Mouse (Mus musculus) limb, embryonic 14.5 days (tissue): ENCODE results near the gene Fstl4. TPM values are rescaled to one million over a fixed set of nuclear protein-coding genes. Genes with fewer than 3 reads are reported as not detected.

ENCODE experiments used
- ATAC-seq: fragments of 200-750 bp; cut with Nextera tagmentation; 2 replicates; pipeline ENCODE4 v1.8.0; 2017; ENCODE audit warnings: low read depth, moderate number of reproducible peaks, moderate TSS enrichment; ENCODE audit not compliant: low FRiP score
- DNase-seq: peaks from one replicate; pipeline ENCODE4 v3.0.0-alpha.2; 2015; ENCODE audit warnings: low spot score
- H3K27ac ChIP-seq: fragments of 300-500 bp; sonication (generic); replicated peaks from 2 replicates; pipeline ENCODE4 v1.5.1; 2014; ENCODE audit warnings: low read depth, mild to moderate bottlenecking, low read length, moderate library complexity, mixed read lengths
- H3K27me3 ChIP-seq: fragments of 300-500 bp; sonication (generic); 2 replicates; pipeline ENCODE4 v1.6.1; 2014; ENCODE audit warnings: low read length, mixed read lengths; ENCODE audit not compliant: control insufficient read depth, insufficient read depth
- H3K36me3 ChIP-seq: fragments of 300-500 bp; sonication (generic); 2 replicates; pipeline ENCODE4 v1.6.1; 2014; ENCODE audit warnings: mild to moderate bottlenecking, low read length, moderate library complexity, mixed read lengths; ENCODE audit not compliant: control insufficient read depth, insufficient read depth
- H3K4me1 ChIP-seq: fragments of 300-500 bp; sonication (generic); 2 replicates; pipeline ENCODE4 v1.6.1; 2014; ENCODE audit warnings: antibody characterized with exemption, low read length, mixed read lengths; ENCODE audit not compliant: control insufficient read depth, insufficient read depth
- H3K4me2 ChIP-seq: fragments of 300-500 bp; sonication (generic); replicated peaks from 2 replicates; pipeline ENCODE4 v1.6.1; 2014; ENCODE audit warnings: low read depth, mild to moderate bottlenecking, low read length, moderate library complexity; ENCODE audit not compliant: severe bottlenecking
- H3K4me3 ChIP-seq: fragments of 300-500 bp; sonication (generic); replicated peaks from 2 replicates; pipeline ENCODE4 v1.5.1; 2014; ENCODE audit warnings: low read length
- H3K9ac ChIP-seq: fragments of 300-500 bp; sonication (generic); 2 replicates; pipeline ENCODE4 v1.6.1; 2014; ENCODE audit warnings: mild to moderate bottlenecking, low read depth, low read length, moderate library complexity; ENCODE audit not compliant: severe bottlenecking
- H3K9me3 ChIP-seq: fragments of 300-500 bp; sonication (generic); 2 replicates; pipeline ENCODE4 v1.6.1; 2016; ENCODE audit warnings: low read length; ENCODE audit not compliant: control insufficient read depth
- POLR2A ChIP-seq: fragments of 200-500 bp; IDR thresholded peaks from 2 replicates; pipeline ENCODE4 v1.8.0; 2012; ENCODE audit warnings: inconsistent platforms, mild to moderate bottlenecking, moderate library complexity, borderline replicate concordance; ENCODE audit not compliant: insufficient read depth, insufficient read length; ENCODE audit errors: extremely low read depth
- WGBS: fragments of 180-500 bp; shearing (Covaris S2); extraction: QIAGEN DNeasy Blood & Tissue Kit; methylation state at CpG from one replicate; pipeline ENCODE4 v1.1.7; 2014; 5-methylcytosine and 5-hydroxymethylcytosine counted together
- polyA plus RNA-seq, 2 experiments: library from polyadenylated mRNA; depleted of rRNA in 1 of 2; stranded (reverse) in 1 of 2; unstranded in 1 of 2; fragments of >200 nt; fragmentation: Nextera tagmentation in 1 of 2; extraction: Ambion mirVana in 1 of 2; gene quantifications; 2 replicates each; pipeline versions ENCODE4 v1.2.1 to v1.2.3; 2012 to 2014

Gene Fstl4
- polyA plus RNA-seq, 2 experiments: 0.97 to 2.3 TPM

DNA sequence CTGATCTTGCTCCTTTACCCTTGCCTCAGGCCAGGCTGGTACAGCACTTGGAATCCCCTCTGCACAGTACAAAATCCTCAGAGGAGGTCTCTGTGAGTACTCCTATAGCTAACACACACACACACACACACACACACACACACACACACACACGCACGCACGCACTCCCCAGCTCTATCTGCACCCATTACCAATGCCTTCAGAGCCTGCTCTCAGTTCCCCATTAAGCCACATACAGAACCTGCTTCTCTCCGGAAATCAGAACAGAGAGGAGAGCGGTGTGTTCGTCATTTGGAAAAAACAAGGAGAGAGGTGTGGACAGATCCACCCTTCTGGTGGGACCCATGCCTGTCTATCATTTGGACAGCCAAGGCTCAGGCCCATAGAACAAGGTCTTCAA is 333.4 kb downstream of the Fstl4 start:
- Histone ChIP-seq H3K4me1 (no peaks in the 10 kb centered on the region), H3K9me3 (no peaks in the 10 kb centered on the region), H3K27ac (no peak overlapping the region), H3K4me2 (no peak overlapping the region), H3K4me3 (no peak overlapping the region), H3K27me3 (no peaks in the 10 kb centered on the region), H3K36me3 (no peaks in the 10 kb centered on the region), H3K9ac (no peak overlapping the region)
- 85% methylated on average over 6 of the region's 6 CpGs for WGBS
- DNase-seq: no peak
- TF ChIP-seq POLR2A: no peak
- no peak for ATAC-seq

DNA sequence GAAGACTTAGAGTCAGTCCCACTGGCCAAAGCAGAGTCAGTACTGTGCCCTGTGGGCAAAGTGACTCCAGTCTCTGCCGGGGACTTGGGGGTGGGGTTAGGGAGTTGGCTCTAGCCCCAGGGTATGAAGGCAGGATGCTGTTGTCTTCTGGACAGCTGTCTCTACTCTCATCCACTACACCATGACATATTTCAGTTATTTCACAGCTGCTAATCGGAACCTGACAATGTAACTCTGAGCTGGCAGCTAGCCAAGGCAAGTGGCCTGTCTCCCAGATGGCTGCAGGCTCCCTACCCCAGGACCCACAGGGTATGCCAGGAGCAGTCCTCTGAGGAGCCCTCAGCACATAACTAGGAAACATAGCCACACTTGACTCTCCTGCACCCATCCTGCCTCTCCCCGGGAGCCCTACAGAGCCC is 334.4 kb downstream of the Fstl4 start:
- no peaks in the 10 kb centered on the region for H3K9me3 ChIP-seq
- H3K4me3 ChIP-seq: no peak overlapping the region
- no peaks in the 10 kb centered on the region for H3K36me3 ChIP-seq
- H3K27ac ChIP-seq: no peak overlapping the region
- H3K4me1 ChIP-seq: peaks cover 6% of the 10 kb centered on the region; the same call in 1 of the 2 replicates
- H3K9ac ChIP-seq: no peak overlapping the region
- no peaks in the 10 kb centered on the region for H3K27me3 ChIP-seq
- ATAC-seq: peak; percentile 67
- TF ChIP-seq POLR2A: no peak
- peak; percentile 48 for DNase-seq
- H3K4me2 ChIP-seq: no peak overlapping the region
- 38% methylated on average over 3 of the region's 3 CpGs for WGBS

DNA sequence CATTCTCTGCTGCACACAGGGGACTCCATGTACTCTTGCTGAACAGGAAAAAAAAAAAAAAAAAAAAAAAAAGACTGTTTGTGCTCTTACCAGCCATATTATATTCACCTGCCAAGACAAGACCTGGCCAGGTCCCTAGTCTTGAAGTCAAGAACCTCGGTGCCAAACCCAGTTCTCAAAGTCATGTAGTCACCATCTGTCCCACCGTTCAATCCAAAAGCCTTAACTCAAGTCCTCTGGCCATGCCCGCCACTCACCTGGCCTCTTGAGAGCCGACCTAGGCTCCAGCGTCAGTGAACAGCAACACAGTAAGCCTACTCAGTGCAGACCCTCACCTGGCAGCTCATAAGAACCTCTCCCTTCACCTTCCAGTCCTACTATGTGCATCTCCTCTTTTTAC is 334.9 kb downstream of the Fstl4 start:
- Histone ChIP-seq H3K4me2 (no peak overlapping the region), H3K27me3 (no peaks in the 10 kb centered on the region), H3K4me1 (peaks cover 10% of the 10 kb centered on the region; the same call in 1 of the 2 replicates), H3K27ac (no peak overlapping the region), H3K4me3 (no peak overlapping the region), H3K9me3 (no peaks in the 10 kb centered on the region), H3K36me3 (no peaks in the 10 kb centered on the region), H3K9ac (no peak overlapping the region)
- ATAC-seq (no peak), DNase-seq (no peak)
- TF ChIP-seq POLR2A: no peak
- WGBS: 92% methylated on average over 5 of the region's 5 CpGs

DNA sequence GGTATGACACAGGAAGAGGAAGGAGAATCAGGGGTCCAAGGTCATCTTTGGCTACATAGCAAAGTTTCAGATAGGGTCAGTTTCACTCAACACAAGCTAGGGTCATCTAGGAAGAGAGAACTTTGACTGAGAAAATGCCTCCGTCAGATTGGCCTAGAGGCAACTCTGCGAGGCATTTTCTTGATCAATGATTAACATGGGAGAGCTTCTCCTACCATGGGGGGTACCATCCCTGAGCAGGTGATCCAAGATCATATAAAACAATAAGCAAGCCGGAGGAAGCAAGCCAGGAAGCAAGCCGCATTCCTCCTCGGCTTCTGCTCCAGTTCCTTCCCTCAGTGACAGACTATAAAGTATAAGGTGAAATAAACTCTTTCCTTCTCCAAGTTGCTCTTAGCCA is 337.3 kb downstream of the Fstl4 start:
- Histone ChIP-seq H3K4me3 (no peak overlapping the region), H3K27ac (no peak overlapping the region), H3K27me3 (no peaks in the 10 kb centered on the region), H3K9me3 (no peaks in the 10 kb centered on the region), H3K36me3 (no peaks in the 10 kb centered on the region), H3K9ac (no peak overlapping the region), H3K4me2 (no peak overlapping the region), H3K4me1 (peaks cover 17% of the 10 kb centered on the region; the same call in 1 of the 2 replicates)
- ATAC-seq: no peak
- TF ChIP-seq POLR2A: no peak
- no peak for DNase-seq
- 67% methylated on average over 5 of the region's 5 CpGs for WGBS

GRCm38 (mm10) chr11:53103601-53104325 is 339.3 kb downstream of the Fstl4 start:
- H3K27me3 ChIP-seq: no peaks in the 10 kb centered on the region
- WGBS: 48% methylated on average over 10 of the region's 10 CpGs
- H3K4me3 ChIP-seq: no peak overlapping the region
- no peak overlapping the region for H3K9ac ChIP-seq
- H3K36me3 ChIP-seq: no peaks in the 10 kb centered on the region
- H3K4me2 ChIP-seq: no peak overlapping the region
- no peak overlapping the region for H3K27ac ChIP-seq
- peaks cover 24% of the 10 kb centered on the region for H3K4me1 ChIP-seq
- no peaks in the 10 kb centered on the region for H3K9me3 ChIP-seq
- no peak for TF ChIP-seq POLR2A
- no peak for DNase-seq
- ATAC-seq: no peak

GRCm38 (mm10) chr11:53107706-53108105 is 343.3 kb downstream of the Fstl4 start:
- WGBS: 19% methylated on average over 5 of the region's 5 CpGs
- H3K27ac ChIP-seq: no peak overlapping the region
- TF ChIP-seq POLR2A: no peak

More at GRCm38 (mm10) chr11:53107706-53108105, 343.3 kb downstream of the Fstl4 start:
- DNase-seq (no peak), ATAC-seq (no peak)
- no peak overlapping the region for H3K4me2 ChIP-seq
- H3K36me3 ChIP-seq: no peaks in the 10 kb centered on the region
- no peak overlapping the region for H3K4me3 ChIP-seq
- H3K27me3 ChIP-seq: no peaks in the 10 kb centered on the region
- peaks cover 34% of the 10 kb centered on the region for H3K4me1 ChIP-seq
- no peak overlapping the region for H3K9ac ChIP-seq
- H3K9me3 ChIP-seq: no peaks in the 10 kb centered on the region
